Mouse (Mus musculus) heart, embryonic 11.5 days (tissue): Measurements from ENCODE around the gene Eno2. TPM values are rescaled to one million over a fixed set of nuclear protein-coding genes. Genes with fewer than 3 reads are reported as not detected.
A peak's percentile ranks its signal among the peaks of the same experiment; 100 is the strongest.

Source experiments
- ATAC-seq: fragments of 200-750 bp; cut with Nextera tagmentation; replicated peaks from 2 replicates; pipeline ENCODE4 v1.8.0; 2017; ENCODE audit warnings: moderate library complexity; ENCODE audit not compliant: insufficient number of reproducible peaks, low FRiP score, low TSS enrichment
- H3K27ac ChIP-seq: fragments of 300-500 bp; sonication (generic); 2 replicates; pipeline ENCODE4 v1.5.1; 2014; ENCODE audit warnings: mild to moderate bottlenecking, low read depth, low read length
- H3K27me3 ChIP-seq: fragments of 300-500 bp; sonication (generic); 2 replicates; pipeline ENCODE4 v1.6.1; 2014; ENCODE audit warnings: mild to moderate bottlenecking, low read length, mixed read lengths; ENCODE audit not compliant: control insufficient read depth, insufficient read depth
- H3K36me3 ChIP-seq: fragments of 300-500 bp; sonication (generic); 2 replicates; pipeline ENCODE4 v1.6.1; 2014; ENCODE audit warnings: mild to moderate bottlenecking, low read length, moderate library complexity, mixed read lengths; ENCODE audit not compliant: control insufficient read depth, insufficient read depth
- H3K4me1 ChIP-seq: fragments of 300-500 bp; sonication (generic); 2 replicates; pipeline ENCODE4 v1.6.1; 2014; ENCODE audit warnings: low read length; ENCODE audit not compliant: control insufficient read depth, insufficient read depth
- H3K4me2 ChIP-seq: fragments of 300-500 bp; sonication (generic); 2 replicates; pipeline ENCODE4 v1.6.1; 2014; ENCODE audit warnings: mild to moderate bottlenecking, moderate library complexity
- H3K4me3 ChIP-seq: fragments of 300-500 bp; sonication (generic); 2 replicates; pipeline ENCODE4 v1.5.1; 2014; ENCODE audit warnings: low read depth, low read length
- H3K9ac ChIP-seq: fragments of 300-500 bp; sonication (generic); 2 replicates; pipeline ENCODE4 v1.6.1; 2014; ENCODE audit warnings: mild to moderate bottlenecking, low read depth, low read length, moderate library complexity
- H3K9me3 ChIP-seq: fragments of 300-500 bp; sonication (generic); replicated peaks from 2 replicates; pipeline ENCODE4 v1.6.1; 2016; ENCODE audit warnings: low read length; ENCODE audit not compliant: control insufficient read depth
- WGBS: fragments of 180-500 bp; shearing (Covaris S2); extraction: QIAGEN DNeasy Blood & Tissue Kit; methylation state at CpG from one replicate; pipeline ENCODE4 v1.1.7; 2014; ENCODE audit not compliant: insufficient replicate concordance; 5-methylcytosine and 5-hydroxymethylcytosine counted together
- polyA plus RNA-seq: library from polyadenylated mRNA; unstranded; fragments of >200 nt; fragmentation: Nextera tagmentation; extraction: Ambion mirVana; gene quantifications from 2 replicates; pipeline ENCODE4 v1.2.1, GENCODE M21; 2014

Gene Eno2
- polyA plus RNA-seq, 1 experiment from 2014 or later: 5.3 TPM

DNA sequence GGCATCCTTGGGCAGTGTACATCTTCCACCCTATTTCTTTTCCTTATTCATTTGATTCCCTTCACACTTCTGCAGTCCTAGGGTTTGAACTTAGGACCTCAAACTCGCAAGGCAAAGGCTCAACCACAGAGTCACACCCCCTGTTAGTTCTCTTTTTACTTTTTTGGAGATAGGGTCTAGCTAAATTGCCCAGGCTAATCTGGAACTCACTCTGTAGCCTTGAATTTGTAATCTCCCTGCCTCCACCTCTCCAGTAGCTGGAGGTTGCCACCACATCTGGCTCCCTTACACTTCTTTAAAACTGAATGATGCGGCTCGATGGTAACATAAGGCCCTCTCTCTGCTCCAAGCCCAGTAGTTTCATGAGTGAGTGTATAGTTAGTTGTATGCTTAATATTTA, 35.1 kb downstream of the Eno2 start:
- Histone ChIP-seq H3K4me1 (peaks cover 14% of the 10 kb centered on the region), H3K4me3 (no peak overlapping the region), H3K36me3 (no peaks in the 10 kb centered on the region; the same call in 1 of the 2 replicates), H3K9ac (no peak overlapping the region), H3K27ac (no peak overlapping the region), H3K9me3 (no peaks in the 10 kb centered on the region), H3K4me2 (no peak overlapping the region), H3K27me3 (no peaks in the 10 kb centered on the region)
- ATAC-seq: no peak
- 86% methylated on average over 3 of the region's 3 CpGs for WGBS

GRCm38 (mm10) chr6:124732476-124733370, 36.8 kb downstream of the Eno2 start:
- Histone ChIP-seq H3K4me1 (peaks cover 6% of the 10 kb centered on the region; the same call in 1 of the 2 replicates), H3K27ac (no peak overlapping the region), H3K36me3 (no peaks in the 10 kb centered on the region), H3K4me2 (no peak overlapping the region; the same call in 1 of the 2 replicates), H3K4me3 (no peak overlapping the region), H3K9me3 (no peaks in the 10 kb centered on the region), H3K9ac (peak overlapping the region; percentile 34; the same call in 1 of the 2 replicates), H3K27me3 (no peaks in the 10 kb centered on the region)
- 52% methylated on average over 19 of the region's 19 CpGs for WGBS
- ATAC-seq: 0 out of 2 replicates have a peak, but pooled peaks have one; percentile 32

DNA sequence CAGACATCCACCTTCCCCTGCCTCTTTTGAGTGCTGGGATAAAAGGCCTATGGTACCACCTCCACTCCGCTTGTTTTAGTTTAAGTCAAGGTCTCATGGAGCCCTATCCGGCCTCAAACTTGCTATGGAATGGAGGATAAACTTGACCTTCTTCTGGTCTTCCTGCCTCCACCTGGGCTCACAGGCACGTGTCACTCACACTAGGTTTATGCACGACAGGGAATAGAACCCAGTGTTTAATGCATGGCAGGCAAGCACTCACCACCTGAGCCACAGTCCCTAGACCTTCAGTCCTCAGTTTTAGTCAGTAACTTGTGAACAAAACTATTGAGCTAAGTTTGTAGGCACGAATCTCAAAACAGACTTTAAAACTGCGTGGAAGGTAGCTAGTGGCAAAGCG, 38.4 kb downstream of the Eno2 start:
- H3K4me1 ChIP-seq: peaks cover 6% of the 10 kb centered on the region; the same call in 1 of the 2 replicates
- H3K9me3 ChIP-seq: no peaks in the 10 kb centered on the region
- no peaks in the 10 kb centered on the region for H3K27me3 ChIP-seq
- H3K4me2 ChIP-seq: no peak overlapping the region
- no peak overlapping the region for H3K4me3 ChIP-seq
- WGBS: 77% methylated on average over 7 of the region's 7 CpGs
- no peaks in the 10 kb centered on the region for H3K36me3 ChIP-seq
- no peak overlapping the region for H3K9ac ChIP-seq
- no peak overlapping the region for H3K27ac ChIP-seq
- ATAC-seq: no peak

GRCm38 (mm10) chr6:124729850-124730705, 39.4 kb downstream of the Eno2 start:
- H3K4me2 ChIP-seq: no peak overlapping the region
- ATAC-seq: no peak
- no peak overlapping the region for H3K27ac ChIP-seq
- H3K36me3 ChIP-seq: no peaks in the 10 kb centered on the region
- H3K9me3 ChIP-seq: no peaks in the 10 kb centered on the region
- WGBS: 64% methylated on average over 8 of the region's 8 CpGs
- no peak overlapping the region for H3K9ac ChIP-seq
- H3K4me3 ChIP-seq: no peak overlapping the region
- H3K4me1 ChIP-seq: peaks cover 6% of the 10 kb centered on the region; the same call in 1 of the 2 replicates
- H3K27me3 ChIP-seq: no peaks in the 10 kb centered on the region

DNA sequence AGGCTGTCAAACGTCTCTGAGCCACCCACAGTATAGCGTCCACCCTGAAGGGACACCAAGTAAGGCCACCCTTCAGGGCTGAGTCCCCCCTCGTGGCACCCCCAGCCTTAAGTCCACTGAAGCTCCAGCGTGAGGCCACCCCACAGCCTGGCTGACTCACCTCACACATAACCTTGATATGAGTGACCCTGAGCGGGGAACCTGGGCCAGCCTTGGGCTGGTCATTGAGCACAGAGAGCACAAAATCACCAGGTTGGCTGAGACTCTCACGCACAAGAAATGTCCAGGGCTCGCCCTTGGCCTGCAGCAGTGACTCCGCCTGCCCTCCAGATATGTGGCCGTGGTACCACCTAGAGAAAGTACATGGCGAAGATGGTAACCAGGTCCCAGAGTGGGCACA, 40.9 kb downstream of the Eno2 start:
- no peak overlapping the region for H3K4me2 ChIP-seq
- no peak overlapping the region for H3K4me3 ChIP-seq
- peaks cover 6% of the 10 kb centered on the region; the same call in 1 of the 2 replicates for H3K4me1 ChIP-seq
- 85% methylated on average over 10 of the region's 10 CpGs for WGBS
- no peak overlapping the region for H3K27ac ChIP-seq
- no peak overlapping the region for H3K9ac ChIP-seq
- no peaks in the 10 kb centered on the region for H3K27me3 ChIP-seq
- no peaks in the 10 kb centered on the region for H3K36me3 ChIP-seq
- ATAC-seq: no peak
- no peaks in the 10 kb centered on the region for H3K9me3 ChIP-seq

- Histone ChIP-seq H3K9ac (no peak overlapping the region), H3K27ac (no peak overlapping the region), H3K9me3 (no peaks in the 10 kb centered on the region), H3K4me2 (no peak overlapping the region), H3K36me3 (no peaks in the 10 kb centered on the region), H3K27me3 (no peaks in the 10 kb centered on the region), H3K4me3 (no peak overlapping the region), H3K4me1 (no peaks in the 10 kb centered on the region)
- ATAC-seq: no peak
- WGBS: 81% methylated on average over 10 of the region's 10 CpGs
Observed at GRCm38 (mm10) chr6:124724472-124724871, 45.0 kb downstream of the Eno2 start.

GRCm38 (mm10) chr6:124723541-124723940, 45.9 kb downstream of the Eno2 start:
- Histone ChIP-seq H3K4me2 (no peak overlapping the region), H3K36me3 (no peaks in the 10 kb centered on the region), H3K9ac (no peak overlapping the region), H3K4me1 (peaks cover 6% of the 10 kb centered on the region), H3K27me3 (no peaks in the 10 kb centered on the region), H3K9me3 (no peaks in the 10 kb centered on the region), H3K4me3 (no peak overlapping the region), H3K27ac (no peak overlapping the region)
- WGBS: 72% methylated on average over 8 of the region's 8 CpGs
- ATAC-seq: no peak

- ATAC-seq: no peak
Observed at GRCm38 (mm10) chr6:124722876-124723473, 46.5 kb downstream of the Eno2 start.

More at GRCm38 (mm10) chr6:124722876-124723473, 46.5 kb downstream of the Eno2 start:
- no peak overlapping the region for H3K4me3 ChIP-seq
- no peaks in the 10 kb centered on the region for H3K27me3 ChIP-seq
- no peaks in the 10 kb centered on the region for H3K9me3 ChIP-seq
- 75% methylated on average over 6 of the region's 6 CpGs for WGBS
- H3K36me3 ChIP-seq: peaks cover under 1% of the 10 kb centered on the region
- H3K4me2 ChIP-seq: no peak overlapping the region
- H3K9ac ChIP-seq: no peak overlapping the region
- no peak overlapping the region for H3K27ac ChIP-seq
- peaks cover 6% of the 10 kb centered on the region for H3K4me1 ChIP-seq
